In genomic region chr1:157380694-157381093, GRCm38 (mm10) we compare ENCODE assay signal across 19 mouse cellular contexts. TPM values are rescaled to one million over a fixed set of nuclear protein-coding genes. Genes with fewer than 3 reads are reported as not detected.
A peak's percentile ranks its signal among the peaks of the same experiment; 100 is the strongest.
DNase-seq lines count a peak whose midpoint lies in the region; ATAC-seq and TF ChIP-seq lines count a peak whose summit lies in the region.
"Had no signal": no experiment of that assay in that cellular context is flagged by ENCODE, and none has a peak within 500 bp of the region (broad histone marks: within the 10 kb centered on the region; RNA-seq: fewer than 3 reads in every experiment).

No protein-coding gene starts in this region.

- no peaks in the 10 kb centered on the region for H3K79me2 ChIP-seq in heart, adult 2 months (replicated peaks; ENCODE audit: control insufficient read depth, insufficient read depth, low read length)

- no peak for TF ChIP-seq CTCF in heart, adult 2 months (IDR thresholded peaks at IDR 0.05)

- H3K27ac ChIP-seq in heart, adult 2 months, result peak overlapping the region; percentile 38
- H3K27ac ChIP-seq: embryonic facial prominence, embryonic 13.5 days; hindbrain, embryonic 14.5 days; layer of hippocampus, adult 2 months; liver, embryonic 14.5 days; midbrain, embryonic 13.5 days; stomach, embryonic 15.5 days had no signal

- H3K9ac ChIP-seq in heart, adult 2 months (ENCODE audit: low read depth, low read length), result no peak overlapping the region
- H3K9ac ChIP-seq: embryonic facial prominence, embryonic 13.5 days; hindbrain, embryonic 14.5 days; liver, embryonic 14.5 days; midbrain, embryonic 13.5 days; stomach, embryonic 15.5 days had no signal

- DNase-seq in heart, adult 2 months, result no peak
- no peak for DNase-seq in heart, postnatal 25 days (ENCODE audit: low spot score)
- DNase-seq in ES-CJ7 (ENCODE audit: low read depth, low spot score), result peak; percentile 10
- DNase-seq in R1 (ENCODE audit: low read depth, low spot score), result peak; percentile 16
- DNase-seq in gonadal fat pad, adult 2 months (ENCODE audit: low read depth), result peak; percentile 37
- no peak for DNase-seq in frontal cortex, postnatal 25 days (ENCODE audit: low spot score in 2 of 2)
- DNase-seq: cerebellum, postnatal 14 days; gastrocnemius, postnatal 10 days; kidney, adult 8-10 months; lung, postnatal 10 days had no signal

- H3K4me3 ChIP-seq in heart, adult 2 months, result no peak overlapping the region
- H3K4me3 ChIP-seq: embryonic facial prominence, embryonic 13.5 days; layer of hippocampus, adult 2 months; midbrain, embryonic 13.5 days; stomach, embryonic 15.5 days had no signal

- intact Hi-C loops in heart, adult 2 months (cut with DNase I), result no loop called here
- intact Hi-C loops in heart, postnatal 25 days (cut with DNase I), result no loop called here

- no peak for TF ChIP-seq POLR2A in heart, adult 2 months (IDR thresholded peaks at IDR 0.05; ENCODE audit: insufficient read depth, low read depth, low read length)

- H3K27me3 ChIP-seq in heart, adult 2 months (ENCODE audit: control insufficient read depth, insufficient read depth, low read length), result no peaks in the 10 kb centered on the region
- H3K27me3 ChIP-seq: embryonic facial prominence, embryonic 13.5 days; midbrain, embryonic 13.5 days; stomach, embryonic 15.5 days had no signal

- no peak for TF ChIP-seq EP300 in heart, adult 2 months (IDR thresholded peaks at IDR 0.05; ENCODE audit: insufficient read depth, low read depth, low read length)

- peaks cover 8% of the 10 kb centered on the region for H3K36me3 ChIP-seq in heart, adult 2 months (ENCODE audit: control insufficient read depth, insufficient read depth, low read length)
- H3K36me3 ChIP-seq: embryonic facial prominence, embryonic 13.5 days; midbrain, embryonic 13.5 days; stomach, embryonic 15.5 days had no signal

- peaks cover 2% of the 10 kb centered on the region for H3K4me1 ChIP-seq in heart, adult 2 months (ENCODE audit: control insufficient read depth, insufficient read depth, low read length)
- H3K4me1 ChIP-seq: embryonic facial prominence, embryonic 13.5 days; stomach, embryonic 15.5 days had no signal

- no peak for ATAC-seq in erythroblast, adult 5-6 weeks (replicated peaks; ENCODE audit: low FRiP score, poor library complexity, severe bottlenecking)
- no peak for ATAC-seq in megakaryocyte-erythroid progenitor cell, adult 5-6 weeks (replicated peaks; ENCODE audit: low FRiP score, low TSS enrichment, poor library complexity, severe bottlenecking)
- ATAC-seq: forebrain, embryonic 14.5 days; midbrain, embryonic 13.5 days had no signal

- WGBS in heart, adult 2 months, result 66% methylated on average over 2 of the region's 2 CpGs

RNA-seq across cellular contexts. Expression of gene Rasal2, which starts 31.7 kb away (rescaled TPM):
- 10 to 100 TPM; 22.2 to 23.2 TPM for total RNA-seq in heart, adult 2 months (2021)
- 5.1 and 10.7 TPM in 2 replicates for polyA plus RNA-seq in heart, adult 2 months (2012; rRNA removed)
- 10 to 100 TPM; 21.6 to 34.8 TPM for total RNA-seq in heart, postnatal 25 days (2021)
- 3.7 and 4.6 TPM in 2 replicates for polyA plus RNA-seq in gonadal fat pad, adult 2 months (2012; rRNA removed)
- total RNA-seq in erythroblast, adult 5-6 weeks (2015; ENCODE audit: low replicate concordance), result under 0.01 and 0.63 TPM in 2 replicates
- 0.14 and 0.85 TPM in 2 replicates for total RNA-seq in erythroblast, adult 5-6 weeks (2017; ENCODE audit: low replicate concordance)
- total RNA-seq in megakaryocyte-erythroid progenitor cell, adult 5-6 weeks (2014; fragmentation: Nextera tagmentation), result 3.2 and 6.6 TPM in 2 replicates
- 1.9 and 4.6 TPM in 2 replicates for total RNA-seq in megakaryocyte-erythroid progenitor cell, adult 5-6 weeks (2017)

Comparison
In these comparisons a context has a peak if more than half of its experiments do, and no peak if none do; other contexts are left out.
1. DNase-seq: peak in ES-CJ7 (single experiment), R1 (single experiment) and gonadal fat pad, adult 2 months (single experiment); none in heart, adult 2 months (0 of 2), heart, postnatal 25 days (single experiment) and frontal cortex, postnatal 25 days (0 of 2).